Mouse (Mus musculus): ENCODE results near the gene Foxred1.

DNA sequence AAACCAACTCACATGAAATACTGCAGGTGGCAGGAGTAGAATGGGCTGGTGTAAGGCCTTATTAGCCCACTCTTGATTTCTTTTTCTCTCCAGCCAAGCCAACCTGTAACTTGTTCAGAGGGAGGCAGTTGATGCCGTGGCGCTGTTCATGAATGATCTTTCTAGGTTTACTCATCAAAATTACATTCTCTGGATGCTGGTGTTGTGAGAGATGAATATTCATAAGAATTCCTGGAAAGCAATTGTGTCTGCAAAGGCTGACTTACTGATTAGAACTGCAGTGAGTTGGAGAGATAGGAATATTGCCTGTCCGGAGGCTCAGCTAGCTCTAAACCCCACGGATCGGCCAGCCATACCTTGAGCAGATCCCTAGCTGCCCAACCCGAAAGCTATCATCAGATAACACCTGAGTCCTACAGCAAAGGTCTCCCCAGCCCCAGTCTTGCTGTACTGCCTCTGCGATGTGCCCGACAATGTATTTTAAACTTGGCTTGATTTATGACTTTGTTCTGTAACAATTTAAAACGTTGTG, 10.3 kb downstream of the Foxred1 start:
- TF ChIP-seq CTCF (IDR thresholded peaks at IDR 0.05; ENCODE audit: borderline replicate concordance, insufficient read depth, low read length) (no peak), POLR2A (IDR thresholded peaks at IDR 0.05; ENCODE audit: low read depth, low read length) (no peak)

Measured in embryonic fibroblast, embryonic 13.5 days (primary cell).